Mouse (Mus musculus) liver, embryonic 13.5 days (tissue): Measurements from ENCODE around the gene Gm20481. TPM values are rescaled to one million over a fixed set of nuclear protein-coding genes. Genes with fewer than 3 reads are reported as not detected.
A peak's percentile ranks its signal among the peaks of the same experiment; 100 is the strongest.
"Not testable (repeated sequence)": the region's sequence is repeated elsewhere in the genome, so short reads cannot be mapped to it uniquely, and the experiment has no call there.

Experiments
- ATAC-seq: fragments of 200-750 bp; cut with Nextera tagmentation; 2 replicates; pipeline ENCODE4 v1.8.0; 2017; ENCODE audit warnings: low read depth, mild to moderate bottlenecking, moderate number of reproducible peaks, moderate library complexity
- DNase-seq: peaks from one replicate; pipeline ENCODE4 v3.0.0; 2022
- H3K27ac ChIP-seq: fragments of 300-500 bp; sonication (generic); 2 replicates; pipeline ENCODE4 v1.5.1; 2015; ENCODE audit warnings: moderate library complexity, mild to moderate bottlenecking, inconsistent platforms
- H3K27me3 ChIP-seq: fragments of 300-500 bp; sonication (generic); 2 replicates; pipeline ENCODE4 v1.6.1; 2015; ENCODE audit warnings: mild to moderate bottlenecking, inconsistent platforms
- H3K36me3 ChIP-seq: fragments of 300-500 bp; sonication (generic); 2 replicates; pipeline ENCODE4 v1.6.1; 2015; ENCODE audit warnings: mild to moderate bottlenecking, inconsistent platforms
- H3K4me1 ChIP-seq: fragments of 300-500 bp; sonication (generic); replicated peaks from 2 replicates; pipeline ENCODE4 v1.6.1; 2015; ENCODE audit warnings: inconsistent platforms
- H3K4me2 ChIP-seq: fragments of 300-500 bp; sonication (generic); 2 replicates; pipeline ENCODE4 v1.6.1; 2015; ENCODE audit warnings: inconsistent platforms, mild to moderate bottlenecking, moderate library complexity
- H3K4me3 ChIP-seq: fragments of 300-500 bp; sonication (generic); replicated peaks from 2 replicates; pipeline ENCODE4 v1.5.1; 2015; ENCODE audit warnings: mild to moderate bottlenecking, inconsistent platforms
- H3K9ac ChIP-seq: fragments of 300-500 bp; sonication (generic); 2 replicates; pipeline ENCODE4 v1.6.1; 2015; ENCODE audit warnings: mild to moderate bottlenecking, inconsistent platforms
- H3K9me3 ChIP-seq: fragments of 300-500 bp; sonication (generic); replicated peaks from 2 replicates; pipeline ENCODE4 v1.6.1; 2016; ENCODE audit warnings: inconsistent platforms
- WGBS: fragments of 180-500 bp; shearing (Covaris S2); methylation state at CpG from one replicate; pipeline ENCODE4 v1.1.7; 2015; ENCODE audit not compliant: insufficient replicate concordance; 5-methylcytosine and 5-hydroxymethylcytosine counted together
- polyA plus RNA-seq: library from polyadenylated mRNA; unstranded; fragments of >200 nt; fragmentation: Nextera tagmentation; extraction: Ambion mirVana; gene quantifications from 2 replicates; pipeline ENCODE4 v1.2.1, GENCODE M21; 2015

The Gm20481 gene
- polyA plus RNA-seq, 1 experiment from 2014 or later, result not detected

- Histone ChIP-seq H3K9ac (peak overlapping the region; percentile 57), H3K4me2 (peak overlapping the region; percentile 70), H3K27ac (peak overlapping the region; percentile 74), H3K36me3 (no peaks in the 10 kb centered on the region), H3K4me1 (peaks cover 29% of the 10 kb centered on the region), H3K4me3 (peak overlapping the region; percentile 45), H3K9me3 (no peaks in the 10 kb centered on the region), H3K27me3 (no peaks in the 10 kb centered on the region)
- no peak for DNase-seq
- peak; percentile 56 for ATAC-seq
- 9% methylated on average over 15 of the region's 15 CpGs for WGBS
Measured at GRCm38 (mm10) chr17:34941344-34942041, 28.2 kb upstream of the Gm20481 start.

GRCm38 (mm10) chr17:34943128-34943815, 26.4 kb upstream of the Gm20481 start:
- Histone ChIP-seq H3K4me3 (no peak overlapping the region), H3K9ac (no peak overlapping the region), H3K36me3 (no peaks in the 10 kb centered on the region), H3K4me1 (peaks cover 29% of the 10 kb centered on the region), H3K4me2 (no peak overlapping the region), H3K9me3 (no peaks in the 10 kb centered on the region), H3K27me3 (no peaks in the 10 kb centered on the region), H3K27ac (no peak overlapping the region)
- no peak for ATAC-seq
- 82% methylated on average over 4 of the region's 4 CpGs for WGBS
- no peak for DNase-seq

GRCm38 (mm10) chr17:34944362-34944761, 25.4 kb upstream of the Gm20481 start:
- Histone ChIP-seq H3K4me3 (no peak overlapping the region), H3K27me3 (no peaks in the 10 kb centered on the region), H3K9me3 (no peaks in the 10 kb centered on the region), H3K4me1 (peaks cover 32% of the 10 kb centered on the region), H3K4me2 (no peak overlapping the region), H3K36me3 (peaks cover 1% of the 10 kb centered on the region), H3K9ac (no peak overlapping the region), H3K27ac (no peak overlapping the region)
- DNase-seq (no peak), ATAC-seq (no peak)

- 75% methylated on average over 5 of the region's 5 CpGs for WGBS
- Histone ChIP-seq H3K27me3 (no peaks in the 10 kb centered on the region), H3K9ac (no peak overlapping the region), H3K27ac (no peak overlapping the region), H3K4me1 (peaks cover 41% of the 10 kb centered on the region), H3K4me2 (no peak overlapping the region), H3K36me3 (peaks cover 23% of the 10 kb centered on the region), H3K9me3 (no peaks in the 10 kb centered on the region), H3K4me3 (no peak overlapping the region)
- ATAC-seq (no peak), DNase-seq (no peak)
Measured at GRCm38 (mm10) chr17:34946486-34947140, 23.1 kb upstream of the Gm20481 start.

GRCm38 (mm10) chr17:34947606-34948005, 22.1 kb upstream of the Gm20481 start:
- 27% methylated on average over 8 of the region's 8 CpGs for WGBS
- Histone ChIP-seq H3K27ac (no peak overlapping the region), H3K36me3 (peaks cover 23% of the 10 kb centered on the region), H3K4me1 (peaks cover 38% of the 10 kb centered on the region), H3K9ac (no peak overlapping the region), H3K9me3 (no peaks in the 10 kb centered on the region), H3K4me3 (no peak overlapping the region), H3K27me3 (no peaks in the 10 kb centered on the region), H3K4me2 (no peak overlapping the region)
- ATAC-seq (no peak), DNase-seq (no peak)

GRCm38 (mm10) chr17:34948721-34949552, 20.8 kb upstream of the Gm20481 start:
- H3K4me2 ChIP-seq, H3K27me3 ChIP-seq, H3K9me3 ChIP-seq, DNase-seq, H3K4me3 ChIP-seq: not testable (repeated sequence)
- ATAC-seq, result peak; percentile 19; the same call in 1 of the 2 replicates
- 36% methylated on average over 9 of the region's 9 CpGs for WGBS
- Histone ChIP-seq H3K4me1 (peaks cover 38% of the 10 kb centered on the region), H3K27ac (peak overlapping the region; percentile 96), H3K9ac (0 out of 2 replicates have a peak overlapping the region, but pooled peaks have one; percentile 97), H3K36me3 (peaks cover 23% of the 10 kb centered on the region)

- DNase-seq, result peak; percentile 35
- peak; percentile 56 for ATAC-seq
- H3K4me3 ChIP-seq, result peak overlapping the region; percentile 82
- H3K9ac ChIP-seq, result peak overlapping the region; percentile 97
- H3K4me1 ChIP-seq, result peaks cover 36% of the 10 kb centered on the region
- peak overlapping the region; percentile 95 for H3K4me2 ChIP-seq
- 12% methylated on average over 4 of the region's 4 CpGs for WGBS
- H3K9me3 ChIP-seq, result no peaks in the 10 kb centered on the region
- H3K27me3 ChIP-seq, result 0 out of 2 replicates have a peak, but pooled peaks cover under 1% of the 10 kb centered on the region
- H3K27ac ChIP-seq, result peak overlapping the region; percentile 96
- H3K36me3 ChIP-seq, result peaks cover 23% of the 10 kb centered on the region
Measured at GRCm38 (mm10) chr17:34949553-34949969, 20.2 kb upstream of the Gm20481 start.

- Histone ChIP-seq H3K27ac (peak overlapping the region; percentile 96), H3K27me3 (peaks cover 13% of the 10 kb centered on the region), H3K9me3 (no peaks in the 10 kb centered on the region), H3K36me3 (peaks cover 23% of the 10 kb centered on the region), H3K9ac (peak overlapping the region; percentile 97), H3K4me2 (peak overlapping the region; percentile 95), H3K4me3 (peak overlapping the region; percentile 82), H3K4me1 (peaks cover 35% of the 10 kb centered on the region)
- DNase-seq (no peak), ATAC-seq (no peak)
- WGBS, result 17% methylated on average over 10 of the region's 10 CpGs
Measured at GRCm38 (mm10) chr17:34950514-34951455, 18.9 kb upstream of the Gm20481 start.

GRCm38 (mm10) chr17:34951636-34952377, 17.9 kb upstream of the Gm20481 start:
- Histone ChIP-seq H3K4me1 (peaks cover 35% of the 10 kb centered on the region), H3K36me3 (peaks cover 23% of the 10 kb centered on the region), H3K4me2 (peak overlapping the region; percentile 95), H3K4me3 (peak overlapping the region; percentile 82), H3K27me3 (peaks cover 21% of the 10 kb centered on the region), H3K9me3 (no peaks in the 10 kb centered on the region), H3K9ac (peak overlapping the region; percentile 97), H3K27ac (peak overlapping the region; percentile 96)
- peak; percentile 8; the same call in 1 of the 2 replicates for ATAC-seq
- DNase-seq, result no peak
- under 1% methylated on average over 29 of the region's 29 CpGs for WGBS
